Mouse (Mus musculus) Patski (cell line): Measurements from ENCODE around the gene Oser1. TPM values are rescaled to one million over a fixed set of nuclear protein-coding genes. Genes with fewer than 3 reads are reported as not detected.
A peak's percentile ranks its signal among the peaks of the same experiment; 100 is the strongest.

Source experiments
- ATAC-seq: fragments of 100-300 bp; one replicate; pipeline ENCODE4 v1.8.0; 2021
- CTCF ChIA-PET: fragments of 350-600 bp; sonication (Branson Sonifier 250); formaldehyde crosslinking; loops from one replicate; lab custom pipeline; 2022; ENCODE audit warnings: inconsistent platforms; lab: Charles Lee
- POLR2A ChIA-PET: fragments of 350-600 bp; sonication (Branson Sonifier 250); formaldehyde crosslinking; loops from one replicate; lab custom pipeline; 2022; ENCODE audit warnings: antibody characterized with exemption, inconsistent platforms; lab: Charles Lee
- DNase-seq: peaks from one replicate; pipeline ENCODE4 v3.0.0-alpha.2; 2011; ENCODE audit warnings: low read depth, low spot score
- H3K27me3 ChIP-seq: fragments of 371-371 bp; one replicate; pipeline ENCODE4 v1.5.1; 2021
- CTCF ChIP-seq: fragments of 100-300 bp; IDR thresholded peaks from one replicate; pipeline ENCODE4 v1.5.1; 2021
- in situ Hi-C: fragments of 300-500 bp; cut with MboI; formaldehyde crosslinking; loops from 3 replicates; pipeline ENCODE4 v1.11.1; 2018; ENCODE audit warnings: low pct_unique_long_range_greater_than_20kb, mixed read lengths
- polyA plus RNA-seq: library from polyadenylated mRNA; unstranded; gene quantifications from one replicate; pipeline ENCODE4 v1.2.3, GENCODE M21; 2021

Oser1 gene
- polyA plus RNA-seq, 1 experiment from 2014 or later: 39.0 TPM

GRCm38 (mm10) chr2:163362940-163363921 is 61.3 kb downstream of the Oser1 start:
- ChIA-PET CTCF (interaction anchor here (0.7 to 1.1 kb wide), 4 partner anchors 23 to 38 kb away, joined by 3 read pairs; no protein-coding TSS in a partner anchor), POLR2A (no interaction called here)
- in situ Hi-C loops: no loop called here
- H3K27me3 ChIP-seq: no peaks in the 10 kb centered on the region
- no peak for TF ChIP-seq CTCF
- DNase-seq (no peak), ATAC-seq (no peak)

GRCm38 (mm10) chr2:163360858-163361623 is 63.5 kb downstream of the Oser1 start:
- ATAC-seq (no peak), DNase-seq (no peak)
- ChIA-PET POLR2A (no interaction called here), CTCF (no interaction called here)
- no peaks in the 10 kb centered on the region for H3K27me3 ChIP-seq
- no peak for TF ChIP-seq CTCF
- in situ Hi-C loops: no loop called here

- no peak for DNase-seq
- TF ChIP-seq CTCF: no peak
- ChIA-PET POLR2A (interaction anchor here (1.1 kb wide), 2 partner anchors 9 to 11 kb away, joined by 3 to 4 read pairs; no protein-coding TSS in a partner anchor), CTCF (interaction anchor here (1.1 to 1.2 kb wide), 2 partner anchors 41 to 437 kb away, joined by 3 to 4 read pairs; no protein-coding TSS in a partner anchor)
- no peaks in the 10 kb centered on the region for H3K27me3 ChIP-seq
- ATAC-seq: no peak
- in situ Hi-C loops: no loop called here
Observed at GRCm38 (mm10) chr2:163359253-163359652, 65.2 kb downstream of the Oser1 start.

GRCm38 (mm10) chr2:163358662-163359061 is 65.8 kb downstream of the Oser1 start:
- ATAC-seq (peak; percentile 80), DNase-seq (peak; percentile 58)
- in situ Hi-C loops: no loop called here
- no peak for TF ChIP-seq CTCF
- ChIA-PET CTCF (interaction anchor here (1.1 to 1.2 kb wide), 2 partner anchors 42 to 436 kb away, joined by 3 to 4 read pairs; no protein-coding TSS in a partner anchor), POLR2A (interaction anchor here (1.1 kb wide), 2 partner anchors 8 to 11 kb away, joined by 3 to 4 read pairs; no protein-coding TSS in a partner anchor)
- H3K27me3 ChIP-seq: no peaks in the 10 kb centered on the region

GRCm38 (mm10) chr2:163356113-163356840 is 68.2 kb downstream of the Oser1 start:
- TF ChIP-seq CTCF: no peak
- CTCF ChIA-PET: interaction anchor here (1.1 to 1.3 kb wide), 3 partner anchors 14 to 45 kb away, joined by 4 to 7 read pairs (median 4); no protein-coding TSS in a partner anchor
- POLR2A ChIA-PET: no interaction called here
- H3K27me3 ChIP-seq: no peaks in the 10 kb centered on the region
- DNase-seq (no peak), ATAC-seq (no peak)
- in situ Hi-C loops: no loop called here

Other genes with a start within 250 kb of the Oser1 start
- gene Tox2, start 221.6 kb downstream of the Oser1 start, polyA plus RNA-seq: not detected
- gene Jph2, start 26.7 kb downstream of the Oser1 start, polyA plus RNA-seq: 0.28 TPM
- 0.21 TPM for gene Gdap1l1, start 13.8 kb upstream of the Oser1 start, polyA plus RNA-seq
- gene Fitm2, start 47.9 kb upstream of the Oser1 start, polyA plus RNA-seq: 11.7 TPM
- not detected for gene R3hdml, start 67.6 kb upstream of the Oser1 start, polyA plus RNA-seq
- 0.19 TPM for gene Hnf4a, start 82.1 kb upstream of the Oser1 start, polyA plus RNA-seq
- gene Ttpal, start 177.6 kb upstream of the Oser1 start, polyA plus RNA-seq: 19.4 TPM
- 238 TPM for gene Serinc3, start 220.4 kb upstream of the Oser1 start, polyA plus RNA-seq
- gene Pkig, start 233.7 kb upstream of the Oser1 start, polyA plus RNA-seq: 87.0 TPM